Mouse (Mus musculus) forebrain, embryonic 11.5 days (tissue): ENCODE measurements around the gene Cabin1. TPM values are rescaled to one million over a fixed set of nuclear protein-coding genes. Genes with fewer than 3 reads are reported as not detected.

Experiments
- ATAC-seq: fragments of 200-750 bp; cut with Nextera tagmentation; replicated peaks from 2 replicates; pipeline ENCODE4 v1.8.0; 2017; ENCODE audit warnings: moderate TSS enrichment; ENCODE audit not compliant: low FRiP score
- DNase-seq: peaks from one replicate; pipeline ENCODE4 v3.0.0-alpha.2; 2017; ENCODE audit warnings: low spot score
- H3K27ac ChIP-seq: fragments of 300-500 bp; sonication (generic); 2 replicates; pipeline ENCODE4 v1.5.1; 2014; ENCODE audit warnings: low read depth, low read length
- H3K27me3 ChIP-seq: fragments of 300-500 bp; sonication (generic); 2 replicates; pipeline ENCODE4 v1.6.1; 2014; ENCODE audit warnings: mild to moderate bottlenecking, low read length, mixed read lengths; ENCODE audit not compliant: control insufficient read depth, insufficient read depth
- H3K36me3 ChIP-seq: fragments of 300-500 bp; sonication (generic); 2 replicates; pipeline ENCODE4 v1.6.1; 2014; ENCODE audit warnings: mild to moderate bottlenecking, low read length, moderate library complexity, mixed read lengths; ENCODE audit not compliant: control insufficient read depth, insufficient read depth
- H3K4me1 ChIP-seq: fragments of 300-500 bp; sonication (generic); replicated peaks from 2 replicates; pipeline ENCODE4 v1.6.1; 2014; ENCODE audit warnings: low read length, mixed read lengths; ENCODE audit not compliant: control insufficient read depth, insufficient read depth
- H3K4me2 ChIP-seq: fragments of 300-500 bp; sonication (generic); 2 replicates; pipeline ENCODE4 v1.6.1; 2014; ENCODE audit warnings: low read depth, mild to moderate bottlenecking, low read length, moderate library complexity, mixed read lengths; ENCODE audit not compliant: severe bottlenecking
- H3K4me3 ChIP-seq: fragments of 300-500 bp; sonication (generic); 2 replicates; pipeline ENCODE4 v1.5.1; 2014; ENCODE audit warnings: low read depth, low read length
- H3K9ac ChIP-seq: fragments of 300-500 bp; sonication (generic); 2 replicates; pipeline ENCODE4 v1.6.1; 2014; ENCODE audit warnings: low read length
- H3K9me3 ChIP-seq: fragments of 300-500 bp; sonication (generic); 2 replicates; pipeline ENCODE4 v1.6.1; 2016; ENCODE audit warnings: low read length, mixed read lengths; ENCODE audit not compliant: control insufficient read depth
- WGBS: fragments of 180-500 bp; shearing (Covaris S2); extraction: QIAGEN DNeasy Blood & Tissue Kit; methylation state at CpG from one replicate; pipeline ENCODE4 v1.1.7; 2014; 5-methylcytosine and 5-hydroxymethylcytosine counted together
- polyA plus RNA-seq: library from polyadenylated mRNA; unstranded; fragments of >200 nt; fragmentation: Nextera tagmentation; extraction: Ambion mirVana; gene quantifications from 2 replicates; pipeline ENCODE4 v1.2.1, GENCODE M21; 2014

Cabin1 gene
- polyA plus RNA-seq, 1 experiment from 2014 or later: 49.1 TPM

- H3K4me2 ChIP-seq: no peak overlapping the region
- WGBS: 43% methylated on average over 3 of the region's 3 CpGs
- no peaks in the 10 kb centered on the region for H3K9me3 ChIP-seq
- peak; percentile 87 for ATAC-seq
- H3K4me3 ChIP-seq: no peak overlapping the region
- no peak overlapping the region for H3K9ac ChIP-seq
- H3K4me1 ChIP-seq: no peaks in the 10 kb centered on the region
- no peak overlapping the region for H3K27ac ChIP-seq
- H3K27me3 ChIP-seq: no peaks in the 10 kb centered on the region
- H3K36me3 ChIP-seq: peaks cover 19% of the 10 kb centered on the region; the same call in 1 of the 2 replicates
- DNase-seq: peak; percentile 84
Measured at GRCm38 (mm10) chr10:75744017-75744416, 20.1 kb downstream of the Cabin1 start.

- WGBS: 93% methylated on average over 12 of the region's 12 CpGs
- Histone ChIP-seq H3K9me3 (no peaks in the 10 kb centered on the region), H3K9ac (no peak overlapping the region), H3K4me1 (no peaks in the 10 kb centered on the region), H3K27ac (no peak overlapping the region), H3K4me2 (no peak overlapping the region), H3K4me3 (no peak overlapping the region), H3K27me3 (no peaks in the 10 kb centered on the region), H3K36me3 (peaks cover 18% of the 10 kb centered on the region; the same call in 1 of the 2 replicates)
- ATAC-seq: no peak
- DNase-seq: no peak
Measured at GRCm38 (mm10) chr10:75743369-75743768, 20.8 kb downstream of the Cabin1 start.

DNA sequence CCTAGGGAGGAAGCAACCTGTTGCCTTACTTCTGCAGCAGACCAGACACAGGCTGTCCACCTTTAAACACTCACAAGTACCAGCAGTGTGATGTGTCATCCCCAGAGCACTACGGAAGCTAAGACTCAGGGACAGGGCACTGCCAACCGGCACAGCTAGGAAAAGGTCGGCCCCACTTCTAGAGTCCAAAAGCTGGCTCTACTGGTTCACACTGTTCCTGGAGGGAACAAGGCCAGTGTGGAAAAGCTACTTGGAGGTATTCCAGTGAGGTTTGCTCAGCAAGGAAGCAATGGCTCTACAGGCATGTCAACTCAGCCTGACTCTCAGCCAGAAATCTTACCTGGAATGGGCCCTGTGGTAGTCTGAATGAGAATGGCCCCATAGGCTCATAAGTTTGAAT, 23.3 kb downstream of the Cabin1 start:
- Histone ChIP-seq H3K4me1 (no peaks in the 10 kb centered on the region), H3K4me2 (no peak overlapping the region), H3K36me3 (peaks cover 16% of the 10 kb centered on the region; the same call in 1 of the 2 replicates), H3K4me3 (no peak overlapping the region), H3K9me3 (no peaks in the 10 kb centered on the region), H3K27me3 (no peaks in the 10 kb centered on the region), H3K9ac (no peak overlapping the region), H3K27ac (no peak overlapping the region)
- no peak for DNase-seq
- WGBS: 98% methylated on average over 3 of the region's 3 CpGs
- ATAC-seq: no peak

DNA sequence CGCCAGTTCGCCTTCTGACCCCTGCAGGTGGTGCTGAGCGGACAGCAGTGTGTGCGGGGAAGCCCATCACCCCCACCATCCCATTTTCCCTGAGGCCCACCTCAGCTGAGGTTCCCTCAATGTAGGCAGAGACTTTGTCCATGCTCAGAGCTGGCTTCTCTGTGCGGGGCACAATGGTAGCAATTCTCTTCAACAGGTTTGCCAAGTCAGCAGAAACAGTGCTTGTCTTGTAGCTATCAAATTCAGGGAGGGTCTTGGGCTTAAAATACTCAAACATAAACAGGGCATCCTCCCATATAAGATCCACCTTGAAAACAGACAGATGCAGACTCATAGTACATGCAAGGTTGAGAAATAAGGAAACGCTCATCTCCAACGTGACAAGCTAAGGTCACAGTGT, 38.7 kb downstream of the Cabin1 start:
- no peak overlapping the region for H3K4me3 ChIP-seq
- H3K27ac ChIP-seq: no peak overlapping the region
- H3K27me3 ChIP-seq: no peaks in the 10 kb centered on the region
- H3K4me1 ChIP-seq: no peaks in the 10 kb centered on the region
- DNase-seq (no peak), ATAC-seq (no peak)
- 95% methylated on average over 7 of the region's 7 CpGs for WGBS
- no peak overlapping the region for H3K9ac ChIP-seq
- H3K9me3 ChIP-seq: no peaks in the 10 kb centered on the region
- H3K36me3 ChIP-seq: peaks cover 19% of the 10 kb centered on the region
- H3K4me2 ChIP-seq: no peak overlapping the region

GRCm38 (mm10) chr10:75720215-75720614, 43.9 kb downstream of the Cabin1 start:
- no peak overlapping the region for H3K4me2 ChIP-seq
- H3K27ac ChIP-seq: no peak overlapping the region
- no peak overlapping the region for H3K9ac ChIP-seq
- 93% methylated on average over 5 of the region's 5 CpGs for WGBS
- H3K4me1 ChIP-seq: no peaks in the 10 kb centered on the region
- H3K4me3 ChIP-seq: no peak overlapping the region
- H3K27me3 ChIP-seq: no peaks in the 10 kb centered on the region
- H3K36me3 ChIP-seq: peaks cover 9% of the 10 kb centered on the region; the same call in 1 of the 2 replicates
- no peak for ATAC-seq
- no peak for DNase-seq
- H3K9me3 ChIP-seq: no peaks in the 10 kb centered on the region

DNA sequence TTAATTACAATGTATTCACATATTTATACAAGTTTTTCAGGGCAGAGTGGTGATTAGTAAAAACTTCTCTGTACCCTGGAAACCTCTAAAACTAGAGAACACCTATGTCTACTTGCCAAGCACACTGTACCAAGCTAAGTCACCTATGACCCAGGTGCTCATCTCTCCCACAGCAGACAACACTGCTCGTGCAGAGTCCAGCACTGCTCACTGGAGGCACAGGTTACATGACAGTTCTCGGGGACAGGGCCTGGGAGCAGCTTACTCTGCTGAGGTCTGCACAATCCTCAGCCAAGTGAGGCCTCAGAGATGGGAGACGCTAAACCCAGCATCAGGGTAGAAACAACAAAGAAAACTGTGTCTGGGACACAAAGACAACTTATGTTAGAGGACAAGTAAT, 49.3 kb downstream of the Cabin1 start:
- no peak for ATAC-seq
- Histone ChIP-seq H3K9me3 (no peaks in the 10 kb centered on the region), H3K27ac (no peak overlapping the region), H3K4me3 (no peak overlapping the region), H3K4me2 (no peak overlapping the region), H3K4me1 (no peaks in the 10 kb centered on the region), H3K36me3 (no peaks in the 10 kb centered on the region; the same call in 1 of the 2 replicates), H3K27me3 (no peaks in the 10 kb centered on the region), H3K9ac (no peak overlapping the region)
- WGBS: 86% methylated on average over 3 of the region's 3 CpGs
- DNase-seq: no peak

GRCm38 (mm10) chr10:75713026-75713425, 51.1 kb downstream of the Cabin1 start:
- Histone ChIP-seq H3K4me3 (no peak overlapping the region), H3K9ac (no peak overlapping the region), H3K4me2 (no peak overlapping the region), H3K4me1 (no peaks in the 10 kb centered on the region), H3K27me3 (no peaks in the 10 kb centered on the region), H3K9me3 (no peaks in the 10 kb centered on the region), H3K36me3 (no peaks in the 10 kb centered on the region; the same call in none of the 2 replicates), H3K27ac (no peak overlapping the region)
- DNase-seq (no peak), ATAC-seq (no peak)
- WGBS: 92% methylated on average over 11 of the region's 11 CpGs

- 0 out of 2 replicates have a peak, but pooled peaks cover 2% of the 10 kb centered on the region for H3K4me1 ChIP-seq
- no peaks in the 10 kb centered on the region; the same call in none of the 2 replicates for H3K36me3 ChIP-seq
- no peak for DNase-seq
- H3K4me3 ChIP-seq: no peak overlapping the region
- WGBS: 88% methylated on average over 2 of the region's 2 CpGs
- no peak overlapping the region for H3K4me2 ChIP-seq
- no peaks in the 10 kb centered on the region for H3K9me3 ChIP-seq
- ATAC-seq: no peak
- H3K9ac ChIP-seq: no peak overlapping the region
- H3K27ac ChIP-seq: no peak overlapping the region
- H3K27me3 ChIP-seq: no peaks in the 10 kb centered on the region
Measured at GRCm38 (mm10) chr10:75710210-75710609, 53.9 kb downstream of the Cabin1 start.

- WGBS: 88% methylated on average over 9 of the region's 9 CpGs
- no peak for ATAC-seq
- no peaks in the 10 kb centered on the region; the same call in none of the 2 replicates for H3K36me3 ChIP-seq
Measured at GRCm38 (mm10) chr10:75709261-75709660, 54.9 kb downstream of the Cabin1 start.

More at GRCm38 (mm10) chr10:75709261-75709660, 54.9 kb downstream of the Cabin1 start:
- Histone ChIP-seq H3K4me2 (no peak overlapping the region), H3K4me3 (no peak overlapping the region), H3K27ac (no peak overlapping the region), H3K27me3 (no peaks in the 10 kb centered on the region), H3K9me3 (no peaks in the 10 kb centered on the region), H3K4me1 (peaks cover 8% of the 10 kb centered on the region; the same call in 1 of the 2 replicates), H3K9ac (no peak overlapping the region)
- DNase-seq: no peak
